Mouse (Mus musculus) liver, embryonic 14.5 days (tissue): ENCODE measurements around the gene Slc24a2. TPM values are rescaled to one million over a fixed set of nuclear protein-coding genes. Genes with fewer than 3 reads are reported as not detected.

Experiments
- ATAC-seq: fragments of 200-750 bp; cut with Nextera tagmentation; 2 replicates; pipeline ENCODE4 v1.8.0; 2017; ENCODE audit warnings: moderate number of reproducible peaks, mild to moderate bottlenecking, moderate library complexity; ENCODE audit not compliant: insufficient read depth
- DNase-seq, 3 experiments: peaks; one replicate each; pipeline ENCODE4 v3.0.0-alpha.2; 2012 to 2013; ENCODE audit warnings: low read depth in 3 of 3, low spot score in 3 of 3
- H3K27ac ChIP-seq: fragments of 300-500 bp; sonication (generic); 2 replicates; pipeline ENCODE4 v1.5.1; 2014; ENCODE audit warnings: moderate library complexity, mild to moderate bottlenecking, control low read depth, inconsistent platforms
- H3K27me3 ChIP-seq: fragments of 300-500 bp; sonication (generic); 2 replicates; pipeline ENCODE4 v1.6.1; 2014; ENCODE audit warnings: mild to moderate bottlenecking, low read length, moderate library complexity; ENCODE audit not compliant: control insufficient read depth, insufficient read depth
- H3K36me3 ChIP-seq: fragments of 300-500 bp; sonication (generic); replicated peaks from 2 replicates; pipeline ENCODE4 v1.6.1; 2014; ENCODE audit warnings: low read depth; ENCODE audit not compliant: control insufficient read depth, insufficient read depth
- H3K4me1 ChIP-seq, 2 experiments: fragments of 200-500 bp in 1 of 2; fragments of 300-500 bp in 1 of 2; sonication (generic) in 1 of 2; replicated peaks; 2 replicates each; pipeline ENCODE4 v1.6.1; 2012 to 2014; ENCODE audit warnings: antibody characterized with exemption in 1 of 2, inconsistent platforms in 1 of 2, low read length in 1 of 2; ENCODE audit not compliant: control insufficient read depth in 2 of 2, insufficient read depth in 2 of 2
- H3K4me2 ChIP-seq: fragments of 300-500 bp; sonication (generic); 2 replicates; pipeline ENCODE4 v1.6.1; 2014; ENCODE audit warnings: low read depth, mild to moderate bottlenecking, control low read depth, moderate library complexity
- H3K4me3 ChIP-seq, 2 experiments: fragments of 200-500 bp in 1 of 2; fragments of 300-500 bp in 1 of 2; sonication (generic) in 1 of 2; 2 replicates each; pipeline ENCODE4 v1.5.1; 2012 to 2014; ENCODE audit warnings: low read depth in 2 of 2, low read length in 2 of 2, mild to moderate bottlenecking in 2 of 2, control low read depth in 1 of 2, inconsistent platforms in 1 of 2, moderate library complexity in 1 of 2; ENCODE audit not compliant: insufficient read depth in 1 of 2
- H3K9ac ChIP-seq: fragments of 300-500 bp; sonication (generic); replicated peaks from 2 replicates; pipeline ENCODE4 v1.6.1; 2014; ENCODE audit warnings: mild to moderate bottlenecking, control low read depth, moderate library complexity
- H3K9me3 ChIP-seq: fragments of 300-500 bp; sonication (generic); 2 replicates; pipeline ENCODE4 v1.6.1; 2016; ENCODE audit warnings: low read length, mixed read lengths; ENCODE audit not compliant: control insufficient read depth
- CTCF ChIP-seq: IDR thresholded peaks from 2 replicates; pipeline ENCODE4 v1.5.1; 2016; ENCODE audit warnings: antibody characterized with exemption, low read depth, control low read depth
- EP300 ChIP-seq: IDR thresholded peaks from 2 replicates; pipeline ENCODE4 v1.6.1; 2016; ENCODE audit warnings: antibody characterized with exemption, low read depth
- WGBS: fragments of 180-500 bp; shearing (Covaris S2); extraction: QIAGEN DNeasy Blood & Tissue Kit; methylation state at CpG from one replicate; pipeline ENCODE4 v1.1.7; 2014; ENCODE audit not compliant: insufficient replicate concordance; 5-methylcytosine and 5-hydroxymethylcytosine counted together
- polyA plus RNA-seq, 2 experiments: library from polyadenylated mRNA; depleted of rRNA in 1 of 2; stranded (reverse) in 1 of 2; unstranded in 1 of 2; fragments of >200 nt; fragmentation: Nextera tagmentation in 1 of 2; extraction: Ambion mirVana in 1 of 2; gene quantifications; 2 replicates each; pipeline versions ENCODE4 v1.2.1 to v1.2.3; 2012 to 2014

The Slc24a2 gene
- polyA plus RNA-seq, 2 experiments = 0.03 to 0.06 TPM

GRCm38 (mm10) chr4:87086933-87087577 lies 143.2 kb downstream of the Slc24a2 start:
- no peaks in the 10 kb centered on the region for H3K9me3 ChIP-seq
- WGBS = 60% methylated on average over 11 of the region's 11 CpGs
- H3K4me2 ChIP-seq = no peak overlapping the region
- H3K4me1 ChIP-seq = no peaks in the 10 kb centered on the region
- H3K27ac ChIP-seq = no peak overlapping the region
- H3K27me3 ChIP-seq = no peaks in the 10 kb centered on the region
- H3K9ac ChIP-seq = no peak overlapping the region
- H3K4me3 ChIP-seq = no peak overlapping the region
- no peak for ATAC-seq
- DNase-seq = no peak
- TF ChIP-seq CTCF (no peak), EP300 (no peak)
- no peaks in the 10 kb centered on the region for H3K36me3 ChIP-seq

GRCm38 (mm10) chr4:87081321-87081720 lies 149.0 kb downstream of the Slc24a2 start:
- no peak for DNase-seq
- Histone ChIP-seq H3K9ac (no peak overlapping the region), H3K4me3 (no peak overlapping the region), H3K9me3 (no peaks in the 10 kb centered on the region), H3K4me2 (no peak overlapping the region), H3K4me1 (no peaks in the 10 kb centered on the region), H3K27ac (no peak overlapping the region), H3K36me3 (no peaks in the 10 kb centered on the region), H3K27me3 (no peaks in the 10 kb centered on the region)
- ATAC-seq = no peak
- TF ChIP-seq EP300 = no peak
- TF ChIP-seq CTCF = no peak
- 51% methylated on average over 6 of the region's 6 CpGs for WGBS

GRCm38 (mm10) chr4:87079305-87079704 lies 151.0 kb downstream of the Slc24a2 start:
- no peak overlapping the region for H3K27ac ChIP-seq
- no peak for ATAC-seq
- 54% methylated on average over 4 of the region's 4 CpGs for WGBS
- no peak overlapping the region for H3K4me2 ChIP-seq
- H3K4me1 ChIP-seq = no peaks in the 10 kb centered on the region
- no peaks in the 10 kb centered on the region for H3K36me3 ChIP-seq
- no peaks in the 10 kb centered on the region for H3K27me3 ChIP-seq
- no peak for DNase-seq
- TF ChIP-seq CTCF (no peak), EP300 (no peak)
- no peak overlapping the region for H3K4me3 ChIP-seq
- no peak overlapping the region for H3K9ac ChIP-seq
- no peaks in the 10 kb centered on the region for H3K9me3 ChIP-seq

GRCm38 (mm10) chr4:87078726-87079125 lies 151.6 kb downstream of the Slc24a2 start:
- H3K4me2 ChIP-seq = no peak overlapping the region
- ATAC-seq (no peak), DNase-seq (no peak)
- H3K9me3 ChIP-seq = no peaks in the 10 kb centered on the region
- no peak overlapping the region for H3K9ac ChIP-seq
- WGBS = 19% methylated on average over 2 of the region's 2 CpGs
- no peak overlapping the region for H3K4me3 ChIP-seq
- no peak overlapping the region for H3K27ac ChIP-seq
- no peaks in the 10 kb centered on the region for H3K27me3 ChIP-seq
- H3K4me1 ChIP-seq = no peaks in the 10 kb centered on the region
- H3K36me3 ChIP-seq = no peaks in the 10 kb centered on the region
- no peak for TF ChIP-seq CTCF
- no peak for TF ChIP-seq EP300

GRCm38 (mm10) chr4:87075761-87076160 lies 154.5 kb downstream of the Slc24a2 start:
- H3K4me2 ChIP-seq = no peak overlapping the region
- no peaks in the 10 kb centered on the region for H3K4me1 ChIP-seq
- no peak overlapping the region for H3K9ac ChIP-seq
- no peak overlapping the region for H3K4me3 ChIP-seq
- H3K9me3 ChIP-seq = no peaks in the 10 kb centered on the region
- H3K27me3 ChIP-seq = no peaks in the 10 kb centered on the region
- H3K36me3 ChIP-seq = no peaks in the 10 kb centered on the region
- H3K27ac ChIP-seq = no peak overlapping the region
- ATAC-seq (no peak), DNase-seq (no peak)
- 46% methylated on average over 3 of the region's 3 CpGs for WGBS
- TF ChIP-seq CTCF (no peak), EP300 (no peak)
